Mouse (Mus musculus): ENCODE results near the gene Ilkap. TPM values are rescaled to one million over a fixed set of nuclear protein-coding genes. Genes with fewer than 3 reads are reported as not detected.

Gene Ilkap
- polyA plus RNA-seq, 1 experiment from 2014 or later, result 133 TPM

DNA sequence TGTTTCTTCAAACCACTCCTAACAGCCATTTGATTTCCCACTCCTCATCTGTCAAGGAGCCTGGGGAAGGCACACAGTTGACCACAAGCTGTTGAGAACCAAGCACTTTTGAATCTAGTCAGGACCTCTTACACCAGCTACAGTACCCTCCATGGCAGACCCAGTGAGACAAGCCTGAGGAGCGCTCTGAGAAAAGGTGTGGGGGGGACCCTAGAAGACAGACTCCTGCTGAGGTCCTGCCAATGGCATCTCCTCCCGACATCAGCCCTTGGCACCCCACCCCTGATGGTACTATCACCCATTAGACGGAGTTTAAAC lies 38.4 kb upstream of the Ilkap start:
- Histone ChIP-seq H3K9ac (ENCODE audit: low read length) (no peak overlapping the region), H3K27ac (ENCODE audit: low read length) (peak overlapping the region; percentile 97), H3K4me1 (replicated peaks; ENCODE audit: control insufficient read depth, insufficient read depth, low read length) (peaks cover 20% of the 10 kb centered on the region), H3K27me3 (ENCODE audit: control insufficient read depth, insufficient read depth, low read depth, low read length) (no peaks in the 10 kb centered on the region), H3K4me2 (ENCODE audit: low read depth, low read length) (no peak overlapping the region), H3K4me3 (ENCODE audit: low read length) (no peak overlapping the region), H3K9me3 (ENCODE audit: control insufficient read depth, low read length) (no peaks in the 10 kb centered on the region), H3K36me3 (ENCODE audit: control insufficient read depth, insufficient read depth, low read length) (peaks cover 31% of the 10 kb centered on the region)
- 89% methylated on average over 3 of the region's 3 CpGs for WGBS
- ATAC-seq (ENCODE audit: low read depth), result no peak

DNA sequence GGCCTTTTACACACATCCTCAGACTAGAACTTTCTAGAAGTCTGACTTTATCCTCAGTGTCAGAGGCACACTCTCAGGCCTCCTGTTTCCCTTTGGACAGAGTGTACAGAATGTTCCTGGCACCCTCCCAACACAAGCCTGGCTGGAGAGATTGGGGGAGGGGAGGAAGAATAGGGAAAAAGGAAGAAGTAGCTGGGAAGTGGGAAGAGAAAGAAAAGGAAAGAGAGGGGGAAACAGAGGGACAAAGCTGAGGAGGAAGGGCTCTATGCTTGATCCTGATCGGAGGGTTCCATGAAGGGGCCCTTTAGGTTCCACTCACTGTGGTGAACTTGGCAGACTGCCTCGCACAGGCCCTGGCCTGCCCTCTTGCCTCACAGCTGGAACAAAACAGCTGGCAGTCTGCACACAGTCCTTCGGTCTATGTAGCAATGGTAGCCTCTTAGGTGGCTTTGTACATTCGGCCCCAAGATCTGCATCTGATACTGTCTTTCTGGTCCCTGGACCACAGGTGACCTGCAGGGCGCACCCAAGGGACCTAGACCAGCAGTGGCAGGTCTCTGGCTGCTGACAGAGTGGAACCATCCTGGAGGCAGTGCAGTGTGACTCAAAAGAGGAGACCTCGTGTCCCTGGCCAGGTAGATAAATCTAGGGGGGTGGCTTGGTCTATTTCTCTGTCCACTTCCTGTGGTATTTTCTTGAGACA lies 37.9 kb upstream of the Ilkap start:
- Histone ChIP-seq H3K9ac (ENCODE audit: low read length) (no peak overlapping the region), H3K27ac (ENCODE audit: low read length) (peak overlapping the region; percentile 97), H3K4me1 (replicated peaks; ENCODE audit: control insufficient read depth, insufficient read depth, low read length) (peaks cover 20% of the 10 kb centered on the region), H3K4me2 (ENCODE audit: low read depth, low read length) (no peak overlapping the region), H3K4me3 (ENCODE audit: low read length) (no peak overlapping the region), H3K9me3 (ENCODE audit: control insufficient read depth, low read length) (no peaks in the 10 kb centered on the region), H3K27me3 (ENCODE audit: control insufficient read depth, insufficient read depth, low read depth, low read length) (no peaks in the 10 kb centered on the region), H3K36me3 (ENCODE audit: control insufficient read depth, insufficient read depth, low read length) (peaks cover 31% of the 10 kb centered on the region)
- ATAC-seq (ENCODE audit: low read depth), result peak; percentile 94
- WGBS, result 41% methylated on average over 6 of the region's 6 CpGs

DNA sequence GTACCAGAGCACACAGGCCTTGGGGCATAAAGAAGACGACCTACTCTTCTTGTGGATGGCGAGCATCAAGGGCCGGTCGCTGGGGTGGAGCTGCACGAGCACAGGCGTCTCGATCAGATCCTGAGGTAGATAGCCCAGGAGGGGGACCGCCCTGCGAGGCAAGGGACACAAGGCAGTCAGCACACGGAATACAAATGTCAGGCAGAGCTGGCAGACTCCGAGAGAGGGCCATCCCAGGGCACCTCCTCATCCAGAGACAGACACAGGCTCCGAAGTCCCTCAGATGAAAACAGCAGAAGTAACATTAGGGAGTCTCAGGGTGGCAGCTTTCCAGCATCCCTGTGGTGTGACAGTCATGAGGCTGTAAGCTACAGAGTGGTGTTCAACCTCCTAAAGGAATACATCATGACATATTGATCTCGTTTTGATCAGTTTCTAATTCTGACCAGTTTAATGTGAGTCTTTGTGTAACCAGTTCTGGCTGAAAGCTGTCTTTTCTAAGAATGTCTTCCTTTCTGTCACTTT lies 37.1 kb upstream of the Ilkap start:
- H3K4me3 ChIP-seq (ENCODE audit: low read length), result no peak overlapping the region
- WGBS, result 80% methylated on average over 13 of the region's 13 CpGs
- H3K4me2 ChIP-seq (ENCODE audit: low read depth, low read length), result no peak overlapping the region
- H3K27me3 ChIP-seq (ENCODE audit: control insufficient read depth, insufficient read depth, low read depth, low read length), result no peaks in the 10 kb centered on the region
- peak; percentile 37; the same call in 1 of the 2 replicates for ATAC-seq (ENCODE audit: low read depth)
- H3K27ac ChIP-seq (ENCODE audit: low read length), result peak overlapping the region; percentile 97
- H3K36me3 ChIP-seq (ENCODE audit: control insufficient read depth, insufficient read depth, low read length), result peaks cover 32% of the 10 kb centered on the region
- peaks cover 20% of the 10 kb centered on the region for H3K4me1 ChIP-seq (replicated peaks; ENCODE audit: control insufficient read depth, insufficient read depth, low read length)
- H3K9me3 ChIP-seq (ENCODE audit: control insufficient read depth, low read length), result no peaks in the 10 kb centered on the region
- H3K9ac ChIP-seq (ENCODE audit: low read length), result peak overlapping the region; percentile 27; the same call in 1 of the 2 replicates

DNA sequence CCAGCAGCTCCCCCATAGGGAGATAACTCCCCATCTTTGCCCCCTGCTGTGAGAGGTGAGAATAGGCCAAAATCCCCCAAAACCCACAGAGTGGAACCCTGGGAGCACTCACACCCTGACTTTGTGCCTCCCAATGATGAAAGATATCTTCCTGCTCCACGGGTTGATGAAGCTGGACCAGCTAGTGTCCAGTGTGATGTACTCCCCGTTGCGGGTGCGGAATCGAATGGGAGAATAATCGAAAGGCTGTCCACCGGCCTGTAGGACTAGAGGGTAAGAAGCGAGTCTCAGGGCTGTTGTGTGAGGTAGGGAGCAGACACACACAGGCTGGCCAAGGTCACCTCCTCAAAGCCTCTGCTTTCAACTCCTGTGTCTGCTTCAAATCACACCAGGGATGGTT lies 36.3 kb upstream of the Ilkap start:
- Histone ChIP-seq H3K9ac (ENCODE audit: low read length) (no peak overlapping the region), H3K36me3 (ENCODE audit: control insufficient read depth, insufficient read depth, low read length) (peaks cover 30% of the 10 kb centered on the region), H3K4me1 (replicated peaks; ENCODE audit: control insufficient read depth, insufficient read depth, low read length) (peaks cover 20% of the 10 kb centered on the region), H3K27me3 (ENCODE audit: control insufficient read depth, insufficient read depth, low read depth, low read length) (no peaks in the 10 kb centered on the region), H3K27ac (ENCODE audit: low read length) (no peak overlapping the region), H3K4me3 (ENCODE audit: low read length) (no peak overlapping the region), H3K4me2 (ENCODE audit: low read depth, low read length) (no peak overlapping the region), H3K9me3 (ENCODE audit: control insufficient read depth, low read length) (no peaks in the 10 kb centered on the region)
- 94% methylated on average over 8 of the region's 8 CpGs for WGBS
- ATAC-seq (ENCODE audit: low read depth), result no peak

DNA sequence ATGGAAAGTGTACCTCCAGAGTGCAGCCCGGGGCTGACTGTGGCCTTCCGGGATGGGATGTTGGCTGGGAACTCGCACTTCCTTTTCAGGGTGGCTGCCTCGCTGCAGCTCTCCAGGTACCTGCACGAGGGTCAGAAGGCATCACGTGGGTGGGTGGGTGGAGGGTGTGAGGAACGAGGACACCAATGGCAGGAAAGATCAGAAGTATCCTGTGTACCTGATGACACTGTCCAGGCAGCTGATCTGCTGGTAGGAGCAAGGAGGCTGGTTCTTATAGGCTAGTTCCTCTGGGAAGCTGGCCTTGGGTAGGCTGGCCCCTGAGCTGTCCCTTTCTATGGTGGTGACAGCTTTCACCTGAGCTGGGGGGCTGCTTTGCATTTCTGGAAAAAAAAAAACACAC lies 32.1 kb upstream of the Ilkap start:
- Histone ChIP-seq H3K9me3 (ENCODE audit: control insufficient read depth, low read length) (no peaks in the 10 kb centered on the region), H3K4me2 (ENCODE audit: low read depth, low read length) (no peak overlapping the region), H3K4me3 (ENCODE audit: low read length) (no peak overlapping the region), H3K36me3 (ENCODE audit: control insufficient read depth, insufficient read depth, low read length) (peaks cover 33% of the 10 kb centered on the region), H3K9ac (ENCODE audit: low read length) (no peak overlapping the region), H3K27me3 (ENCODE audit: control insufficient read depth, insufficient read depth, low read depth, low read length) (no peaks in the 10 kb centered on the region), H3K27ac (ENCODE audit: low read length) (no peak overlapping the region), H3K4me1 (replicated peaks; ENCODE audit: control insufficient read depth, insufficient read depth, low read length) (peaks cover 6% of the 10 kb centered on the region)
- WGBS, result 57% methylated on average over 7 of the region's 7 CpGs
- ATAC-seq (ENCODE audit: low read depth), result no peak

DNA sequence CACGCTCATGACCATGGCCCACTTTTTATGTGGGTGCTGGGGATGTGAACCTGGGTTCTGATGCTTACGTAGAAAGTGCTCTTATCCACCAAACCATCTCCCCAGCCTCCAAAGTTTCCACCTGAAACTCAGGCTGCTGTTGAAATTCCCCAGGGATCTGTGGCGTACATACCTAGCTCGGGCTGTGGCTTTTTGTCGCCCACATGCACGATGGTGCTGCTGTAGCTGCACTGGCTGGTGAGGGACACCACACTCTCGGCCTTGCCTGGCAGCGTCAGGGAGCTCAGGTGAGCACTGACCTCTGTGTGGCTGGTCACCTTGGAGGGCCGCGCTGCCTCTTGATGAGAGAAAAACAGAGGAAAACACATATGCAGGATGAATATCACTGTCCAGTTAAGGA lies 30.6 kb upstream of the Ilkap start:
- no peak overlapping the region for H3K4me2 ChIP-seq (ENCODE audit: low read depth, low read length)
- H3K4me1 ChIP-seq (replicated peaks; ENCODE audit: control insufficient read depth, insufficient read depth, low read length), result no peaks in the 10 kb centered on the region
- 90% methylated on average over 10 of the region's 10 CpGs for WGBS
- no peak overlapping the region for H3K9ac ChIP-seq (ENCODE audit: low read length)
- no peaks in the 10 kb centered on the region for H3K27me3 ChIP-seq (ENCODE audit: control insufficient read depth, insufficient read depth, low read depth, low read length)
- H3K27ac ChIP-seq (ENCODE audit: low read length), result no peak overlapping the region
- ATAC-seq (ENCODE audit: low read depth), result no peak
- H3K4me3 ChIP-seq (ENCODE audit: low read length), result no peak overlapping the region
- H3K36me3 ChIP-seq (ENCODE audit: control insufficient read depth, insufficient read depth, low read length), result peaks cover 30% of the 10 kb centered on the region
- H3K9me3 ChIP-seq (ENCODE audit: control insufficient read depth, low read length), result no peaks in the 10 kb centered on the region

DNA sequence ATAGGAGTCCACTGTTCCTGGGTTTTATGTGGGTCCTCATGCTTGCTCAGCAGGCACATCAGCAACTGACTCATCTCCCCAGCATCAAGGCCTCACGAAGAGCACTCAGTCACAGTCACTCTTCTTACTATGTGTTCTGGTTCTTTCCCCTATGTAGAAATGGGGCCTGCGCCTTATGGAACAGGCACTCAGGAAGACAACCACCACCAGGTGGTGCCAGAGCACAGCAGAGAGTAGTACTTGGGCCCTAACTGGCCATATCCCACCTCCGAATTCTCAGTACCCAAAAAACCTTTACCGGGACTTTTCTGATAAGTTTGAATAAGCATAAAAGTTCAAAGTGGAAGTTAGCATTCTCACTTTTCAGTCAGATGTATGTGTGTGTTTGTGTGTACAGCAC lies 30.0 kb upstream of the Ilkap start:
- Histone ChIP-seq H3K4me2 (ENCODE audit: low read depth, low read length) (no peak overlapping the region), H3K9me3 (ENCODE audit: control insufficient read depth, low read length) (no peaks in the 10 kb centered on the region), H3K36me3 (ENCODE audit: control insufficient read depth, insufficient read depth, low read length) (peaks cover 33% of the 10 kb centered on the region), H3K27me3 (ENCODE audit: control insufficient read depth, insufficient read depth, low read depth, low read length) (no peaks in the 10 kb centered on the region), H3K27ac (ENCODE audit: low read length) (no peak overlapping the region), H3K4me1 (replicated peaks; ENCODE audit: control insufficient read depth, insufficient read depth, low read length) (no peaks in the 10 kb centered on the region), H3K4me3 (ENCODE audit: low read length) (no peak overlapping the region), H3K9ac (ENCODE audit: low read length) (no peak overlapping the region)
- 22% methylated on average over 4 of the region's 4 CpGs for WGBS
- ATAC-seq (ENCODE audit: low read depth), result peak; percentile 76

DNA sequence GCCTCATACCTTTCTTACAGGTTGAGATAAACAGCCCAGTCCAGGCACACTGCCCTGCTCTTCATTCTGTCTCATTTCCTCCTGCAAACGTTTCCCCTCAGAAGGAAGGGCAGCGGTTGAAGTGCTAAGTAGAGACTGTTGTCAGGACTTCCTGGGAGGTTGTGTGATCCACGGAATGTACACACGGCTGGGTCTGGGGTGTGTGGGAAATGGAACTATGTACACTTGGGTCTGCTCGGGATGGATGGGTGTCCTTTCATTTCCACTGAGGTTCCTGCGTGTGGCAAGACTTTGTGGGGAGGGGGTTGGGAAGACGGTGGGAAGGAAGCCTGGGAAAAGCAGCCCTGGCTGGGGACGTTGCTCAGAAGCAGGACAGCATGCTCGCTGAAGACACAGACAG lies 27.8 kb upstream of the Ilkap start:
- H3K9me3 ChIP-seq (ENCODE audit: control insufficient read depth, low read length), result no peaks in the 10 kb centered on the region
- H3K27me3 ChIP-seq (ENCODE audit: control insufficient read depth, insufficient read depth, low read depth, low read length), result no peaks in the 10 kb centered on the region
- no peak overlapping the region for H3K4me2 ChIP-seq (ENCODE audit: low read depth, low read length)
- H3K4me1 ChIP-seq (replicated peaks; ENCODE audit: control insufficient read depth, insufficient read depth, low read length), result no peaks in the 10 kb centered on the region
- H3K36me3 ChIP-seq (ENCODE audit: control insufficient read depth, insufficient read depth, low read length), result peaks cover 24% of the 10 kb centered on the region
- no peak overlapping the region for H3K9ac ChIP-seq (ENCODE audit: low read length)
- H3K4me3 ChIP-seq (ENCODE audit: low read length), result no peak overlapping the region
- ATAC-seq (ENCODE audit: low read depth), result no peak
- 67% methylated on average over 9 of the region's 9 CpGs for WGBS
- H3K27ac ChIP-seq (ENCODE audit: low read length), result no peak overlapping the region

DNA sequence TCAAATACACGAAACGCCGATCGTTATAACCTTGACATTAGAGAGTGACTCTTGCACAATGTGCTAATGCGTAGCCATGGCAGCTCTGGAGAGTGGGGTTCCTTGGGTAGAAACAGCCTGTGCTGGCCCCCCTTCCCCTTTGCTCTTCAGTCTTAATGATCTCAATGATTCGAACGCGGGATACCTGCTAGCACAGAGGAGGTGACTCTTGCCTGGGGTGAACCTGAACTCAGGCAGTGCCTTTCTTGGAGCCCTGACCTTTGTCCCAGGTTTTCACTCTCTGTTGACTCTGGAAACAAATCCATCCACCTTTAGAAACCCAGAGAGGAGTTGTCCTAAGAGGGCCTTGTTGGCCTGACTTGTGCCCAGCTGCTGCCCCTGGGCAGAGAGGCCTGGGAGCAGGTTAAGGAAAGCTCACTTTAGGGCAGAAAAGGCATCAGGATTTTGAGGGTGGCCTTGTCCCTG lies 22.0 kb upstream of the Ilkap start:
- no peak overlapping the region for H3K9ac ChIP-seq (ENCODE audit: low read length)
- H3K4me1 ChIP-seq (replicated peaks; ENCODE audit: control insufficient read depth, insufficient read depth, low read length), result no peaks in the 10 kb centered on the region
- H3K4me2 ChIP-seq (ENCODE audit: low read depth, low read length), result no peak overlapping the region
- H3K9me3 ChIP-seq (ENCODE audit: control insufficient read depth, low read length), result no peaks in the 10 kb centered on the region
- H3K4me3 ChIP-seq (ENCODE audit: low read length), result no peak overlapping the region
- H3K27ac ChIP-seq (ENCODE audit: low read length), result no peak overlapping the region
- 92% methylated on average over 8 of the region's 8 CpGs for WGBS
- no peaks in the 10 kb centered on the region for H3K27me3 ChIP-seq (ENCODE audit: control insufficient read depth, insufficient read depth, low read depth, low read length)
- ATAC-seq (ENCODE audit: low read depth), result no peak
- peaks cover 19% of the 10 kb centered on the region for H3K36me3 ChIP-seq (ENCODE audit: control insufficient read depth, insufficient read depth, low read length)

All from lung, embryonic 16.5 days (tissue).